Mouse (Mus musculus) embryo, embryonic 11 days (tissue): ENCODE measurements around the gene Lpar1.
"Not testable (repeated sequence)": the region's sequence is repeated elsewhere in the genome, so short reads cannot be mapped to it uniquely, and the experiment has no call there.

ENCODE experiments used
- DNase-seq: peaks from one replicate; pipeline ENCODE4 v3.0.0-alpha.2; 2015

Lpar1 gene

GRCm38 (mm10) chr4:58545888-58546432, 7.7 kb downstream of the Lpar1 start:
- peak; percentile 66 for DNase-seq

GRCm38 (mm10) chr4:58543171-58543570, 10.5 kb downstream of the Lpar1 start:
- no peak for DNase-seq

GRCm38 (mm10) chr4:58542656-58543055, 11.0 kb downstream of the Lpar1 start:
- DNase-seq = not testable (repeated sequence)

DNA sequence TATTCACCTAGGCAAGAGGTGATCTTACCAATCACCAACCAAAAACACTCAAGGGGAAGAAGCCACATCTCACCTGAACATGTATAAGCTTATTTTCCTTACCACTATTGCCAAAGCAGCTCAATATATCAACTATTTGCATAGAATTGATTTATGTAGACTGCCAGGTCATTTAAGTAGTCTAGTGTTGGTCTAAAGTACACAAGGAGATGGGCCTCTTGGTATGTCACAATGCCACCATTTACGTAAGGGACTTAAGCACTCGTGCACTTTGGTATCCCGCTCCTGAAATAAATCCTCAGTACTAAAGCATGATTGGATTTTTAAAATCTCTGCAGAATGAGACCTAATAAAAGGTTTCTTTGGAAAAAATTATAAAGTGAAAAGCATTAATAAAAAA, 12.9 kb downstream of the Lpar1 start:
- no peak for DNase-seq

DNA sequence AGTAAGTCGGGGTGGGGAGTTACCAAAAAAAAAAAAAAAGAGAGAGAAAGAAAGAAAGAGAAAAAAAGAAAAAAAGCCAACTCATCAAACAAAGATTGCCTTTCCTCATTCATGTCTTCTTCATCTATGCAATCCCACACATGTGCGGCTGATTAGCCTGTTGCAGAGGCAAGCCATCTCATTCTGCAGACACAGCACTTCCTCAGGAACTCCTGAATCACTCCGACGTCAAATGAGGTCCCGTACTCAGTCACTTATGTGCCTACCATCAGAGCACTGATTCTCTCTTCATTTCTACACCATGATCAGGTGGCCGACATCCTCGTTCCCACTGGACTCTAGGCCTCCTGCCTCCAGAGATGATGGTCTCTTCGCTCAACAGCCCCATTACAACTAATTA, 13.3 kb downstream of the Lpar1 start:
- no peak for DNase-seq

GRCm38 (mm10) chr4:58538696-58539095, 15.0 kb downstream of the Lpar1 start:
- no peak for DNase-seq

GRCm38 (mm10) chr4:58535754-58536153, 17.9 kb downstream of the Lpar1 start:
- no peak for DNase-seq

DNA sequence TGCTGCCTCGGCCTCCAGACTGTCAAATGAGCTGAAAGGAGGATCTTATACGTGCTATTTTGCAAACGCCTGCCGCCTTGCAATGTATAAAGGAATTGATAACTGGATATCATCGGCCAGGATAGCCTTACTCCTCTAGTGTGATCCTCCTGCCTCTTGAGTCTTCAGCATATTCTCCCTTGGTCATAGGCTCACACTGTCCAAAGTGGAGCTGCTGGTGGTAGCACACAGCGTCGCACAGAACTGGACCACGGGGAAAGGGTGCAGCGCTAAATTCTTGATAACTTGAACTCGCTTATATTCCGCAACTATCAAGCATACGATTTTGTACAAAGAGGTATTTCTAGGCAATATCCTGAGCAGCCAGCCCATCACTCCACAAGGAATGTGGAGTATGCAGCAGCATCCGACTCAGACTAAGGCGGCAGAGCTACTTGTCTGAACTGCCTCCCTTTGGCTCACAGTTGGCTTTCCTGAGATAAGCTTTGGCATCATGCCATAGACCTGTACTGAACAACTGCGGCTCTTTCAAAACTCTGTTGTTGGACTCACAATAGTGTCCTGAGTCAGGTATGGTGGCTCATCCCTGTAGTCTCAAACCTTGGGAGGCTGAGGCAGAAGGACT, 18.9 kb downstream of the Lpar1 start:
- no peak for DNase-seq

DNA sequence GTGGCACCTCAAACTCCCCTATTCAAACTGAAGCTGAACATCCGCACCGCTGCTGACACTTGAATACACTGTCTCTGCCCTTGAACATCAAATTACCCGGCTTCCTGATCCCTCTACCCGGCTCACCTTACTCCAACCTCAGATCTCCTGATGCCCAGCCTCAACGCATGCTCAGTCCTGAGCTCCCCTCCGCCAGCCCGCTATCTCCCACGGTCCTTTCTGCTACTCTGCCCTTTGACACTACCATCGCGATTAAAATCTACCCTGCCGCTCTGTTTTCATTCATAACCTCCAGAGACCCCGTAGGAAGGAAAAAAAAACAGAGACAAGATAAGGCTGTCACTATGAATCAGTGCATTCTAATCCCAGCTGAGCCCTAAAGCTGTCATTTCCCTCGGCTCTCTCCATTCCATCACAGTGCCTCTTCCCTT, 19.5 kb downstream of the Lpar1 start:
- peak; percentile 46 for DNase-seq

DNA sequence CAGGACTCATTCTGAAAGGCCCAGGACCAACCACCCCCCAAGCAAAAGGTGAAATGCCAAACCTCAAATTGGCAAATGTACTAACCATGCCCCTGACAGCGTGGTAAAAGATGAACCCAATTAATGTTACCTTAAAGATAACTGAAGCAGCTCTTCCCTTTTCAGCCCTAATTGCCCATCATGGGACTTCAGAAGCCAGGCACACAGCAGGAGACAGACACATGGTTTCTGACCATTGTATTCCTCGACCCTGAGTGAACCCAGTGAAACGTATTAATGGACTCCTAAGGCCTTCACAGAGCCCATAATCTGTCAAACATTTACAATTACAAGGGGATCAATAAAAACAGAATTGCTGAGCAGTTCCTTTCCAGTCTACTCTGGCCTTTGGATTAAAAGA, 20.2 kb downstream of the Lpar1 start:
- no peak for DNase-seq

- no peak for DNase-seq
Measured at GRCm38 (mm10) chr4:58532326-58532725, 21.4 kb downstream of the Lpar1 start.

GRCm38 (mm10) chr4:58530706-58531105, 23.0 kb downstream of the Lpar1 start:
- DNase-seq = no peak

DNA sequence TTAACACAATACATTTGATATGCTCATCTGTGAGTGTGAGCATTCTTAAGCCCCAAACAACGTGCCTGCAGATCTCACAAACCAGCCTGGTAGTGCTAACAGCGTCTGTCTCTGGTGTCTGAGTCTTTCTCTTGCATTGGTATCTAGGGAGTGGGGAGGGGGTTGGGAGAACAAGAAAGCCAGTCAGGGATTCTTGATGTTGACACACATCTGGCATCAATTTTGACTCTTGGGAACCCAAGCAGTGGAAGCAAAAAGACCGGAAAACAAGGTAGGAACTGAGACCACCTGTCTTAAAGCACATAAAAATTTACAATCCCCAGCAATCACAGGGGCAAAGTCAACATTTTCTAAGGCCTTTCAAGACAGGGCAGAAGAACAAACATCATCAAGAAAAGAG, 23.4 kb downstream of the Lpar1 start:
- peak; percentile 87 for DNase-seq

- DNase-seq = no peak
Measured at GRCm38 (mm10) chr4:58527852-58528251, 25.8 kb downstream of the Lpar1 start.

- peak; percentile 31 for DNase-seq
Measured at GRCm38 (mm10) chr4:58521137-58521536, 32.6 kb downstream of the Lpar1 start.

- no peak for DNase-seq
Measured at GRCm38 (mm10) chr4:58520531-58520930, 33.2 kb downstream of the Lpar1 start.

DNA sequence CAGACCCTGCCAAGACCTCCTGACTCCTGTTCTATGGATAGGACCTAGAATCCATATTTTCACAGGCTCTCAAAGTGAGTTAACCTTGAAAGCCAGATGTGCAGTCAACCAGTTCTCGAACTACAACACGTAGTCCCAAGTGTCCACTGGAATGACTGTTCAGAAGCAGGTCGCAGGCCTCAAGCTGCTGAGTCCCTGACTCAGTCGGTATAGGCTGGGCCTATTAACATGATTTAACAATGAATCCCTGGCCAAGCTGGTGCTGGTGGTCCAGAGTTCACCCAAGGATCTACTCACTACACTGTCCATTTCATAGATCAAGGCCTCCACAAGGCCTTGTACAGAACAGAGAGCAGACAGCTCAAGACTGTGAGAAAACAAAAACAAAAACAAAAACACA, 33.8 kb downstream of the Lpar1 start:
- DNase-seq = no peak

DNA sequence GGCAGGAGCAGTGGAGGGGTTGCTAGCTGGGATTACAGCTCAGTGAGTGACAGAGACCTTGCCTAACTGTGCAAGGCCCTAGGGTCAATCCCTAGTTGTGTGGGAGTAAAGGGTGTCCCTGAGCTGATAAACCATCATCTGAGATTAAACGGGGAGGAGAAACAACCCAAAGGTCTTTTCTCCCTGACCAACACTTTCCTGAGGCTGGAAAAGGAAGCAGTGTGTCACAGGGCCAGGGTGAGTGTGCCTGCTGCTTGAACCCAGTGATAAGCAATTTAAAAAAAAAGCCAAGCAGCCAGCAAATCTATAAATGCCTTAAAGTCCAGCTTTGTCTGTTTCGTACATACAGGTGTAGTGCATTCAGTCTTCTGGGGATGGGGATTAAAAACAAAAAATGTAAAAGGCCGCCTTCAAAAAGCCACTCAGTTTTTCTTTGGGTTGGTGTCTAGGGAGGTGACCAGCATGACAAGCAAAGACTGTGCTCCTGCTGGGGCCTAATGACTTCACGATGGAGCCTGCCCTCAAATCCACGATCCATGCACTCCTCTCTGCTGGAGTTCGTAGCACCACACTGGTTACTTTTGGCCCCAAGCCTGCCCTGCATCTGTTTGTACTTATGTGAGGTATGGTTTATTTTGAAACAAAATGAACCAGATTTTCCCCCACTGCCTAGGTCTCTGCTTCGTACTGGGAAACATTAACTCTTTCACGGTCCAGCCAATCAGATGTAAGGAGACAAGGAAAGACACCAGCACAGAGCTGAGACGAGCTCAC, 35.3 kb downstream of the Lpar1 start:
- DNase-seq = peak; percentile 74

DNA sequence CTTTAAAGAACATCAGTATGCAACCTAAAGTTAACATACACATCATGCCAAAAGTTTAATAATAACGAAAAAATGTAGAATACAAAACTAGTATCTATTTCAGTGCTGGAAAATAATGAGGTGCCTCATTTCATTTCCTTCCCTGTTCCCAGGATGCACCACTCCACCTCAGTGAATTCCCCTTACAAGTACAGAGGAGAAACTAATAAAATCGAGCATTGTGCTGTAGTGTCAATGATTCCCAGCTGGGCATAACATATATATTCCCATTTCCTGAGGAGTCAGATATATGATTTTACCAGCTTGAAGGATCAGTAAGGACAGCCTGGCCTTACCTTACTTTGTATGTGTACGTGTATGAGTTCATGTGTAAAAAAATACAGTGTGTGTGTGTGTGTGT, 36.9 kb downstream of the Lpar1 start:
- no peak for DNase-seq

GRCm38 (mm10) chr4:58516221-58516620, 37.5 kb downstream of the Lpar1 start:
- DNase-seq = no peak

GRCm38 (mm10) chr4:58511554-58511953, 42.1 kb downstream of the Lpar1 start:
- no peak for DNase-seq

DNA sequence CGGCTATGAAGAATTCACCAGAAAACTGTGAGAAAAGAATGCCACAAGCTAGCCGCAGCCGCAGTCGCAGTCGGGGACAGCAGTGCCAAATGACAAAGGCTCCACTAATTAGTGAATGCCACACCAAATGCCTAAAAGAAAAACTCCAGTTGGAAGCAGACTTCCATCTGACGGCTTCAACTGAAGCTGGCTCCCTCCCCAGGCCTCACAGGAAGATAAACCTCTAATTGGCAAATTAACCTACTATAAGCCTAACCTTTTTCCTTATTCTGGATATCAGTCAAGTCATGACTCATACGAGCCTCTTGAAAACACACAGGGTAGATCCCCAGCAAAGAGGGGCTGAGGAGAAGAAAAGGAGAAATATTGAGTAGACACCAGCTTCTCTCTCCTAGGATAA, 44.9 kb downstream of the Lpar1 start:
- no peak for DNase-seq

GRCm38 (mm10) chr4:58507536-58507935, 46.2 kb downstream of the Lpar1 start:
- no peak for DNase-seq
